Mouse (Mus musculus) liver, embryonic 12.5 days (tissue): ENCODE data around the gene Mbip. TPM values are rescaled to one million over a fixed set of nuclear protein-coding genes. Genes with fewer than 3 reads are reported as not detected.

Source experiments
- ATAC-seq: fragments of 200-750 bp; cut with Nextera tagmentation; 2 replicates; pipeline ENCODE4 v1.8.0; 2017; ENCODE audit warnings: moderate number of reproducible peaks, mild to moderate bottlenecking, moderate library complexity
- H3K27ac ChIP-seq: fragments of 300-500 bp; sonication (generic); 2 replicates; pipeline ENCODE4 v1.5.1; 2016; ENCODE audit warnings: mild to moderate bottlenecking
- H3K27me3 ChIP-seq: fragments of 300-500 bp; sonication (generic); replicated peaks from 2 replicates; pipeline ENCODE4 v1.6.1; 2016; ENCODE audit warnings: mild to moderate bottlenecking, moderate library complexity
- H3K36me3 ChIP-seq: fragments of 300-500 bp; sonication (generic); 2 replicates; pipeline ENCODE4 v1.6.1; 2016; ENCODE audit warnings: mild to moderate bottlenecking, moderate library complexity
- H3K4me1 ChIP-seq: fragments of 300-500 bp; sonication (generic); 2 replicates; pipeline ENCODE4 v1.6.1; 2016
- H3K4me2 ChIP-seq: fragments of 300-500 bp; sonication (generic); 2 replicates; pipeline ENCODE4 v1.6.1; 2016; ENCODE audit warnings: mild to moderate bottlenecking, moderate library complexity
- H3K4me3 ChIP-seq: fragments of 300-500 bp; sonication (generic); 2 replicates; pipeline ENCODE4 v1.5.1; 2016; ENCODE audit warnings: mild to moderate bottlenecking, moderate library complexity
- H3K9ac ChIP-seq: fragments of 300-500 bp; sonication (generic); 2 replicates; pipeline ENCODE4 v1.6.1; 2016; ENCODE audit warnings: mild to moderate bottlenecking, moderate library complexity
- H3K9me3 ChIP-seq: fragments of 300-500 bp; sonication (generic); replicated peaks from 2 replicates; pipeline ENCODE4 v1.6.1; 2016; ENCODE audit warnings: mild to moderate bottlenecking, moderate library complexity
- WGBS: fragments of 180-500 bp; shearing (Covaris S2); methylation state at CpG from one replicate; pipeline ENCODE4 v1.1.7; 2016; ENCODE audit not compliant: insufficient replicate concordance; 5-methylcytosine and 5-hydroxymethylcytosine counted together
- polyA plus RNA-seq: library from polyadenylated mRNA; unstranded; fragments of >200 nt; fragmentation: Nextera tagmentation; extraction: Ambion mirVana; gene quantifications from 2 replicates; pipeline ENCODE4 v1.2.1, GENCODE M21; 2016

Gene Mbip
- polyA plus RNA-seq, 1 experiment from 2014 or later = 15.8 TPM

DNA sequence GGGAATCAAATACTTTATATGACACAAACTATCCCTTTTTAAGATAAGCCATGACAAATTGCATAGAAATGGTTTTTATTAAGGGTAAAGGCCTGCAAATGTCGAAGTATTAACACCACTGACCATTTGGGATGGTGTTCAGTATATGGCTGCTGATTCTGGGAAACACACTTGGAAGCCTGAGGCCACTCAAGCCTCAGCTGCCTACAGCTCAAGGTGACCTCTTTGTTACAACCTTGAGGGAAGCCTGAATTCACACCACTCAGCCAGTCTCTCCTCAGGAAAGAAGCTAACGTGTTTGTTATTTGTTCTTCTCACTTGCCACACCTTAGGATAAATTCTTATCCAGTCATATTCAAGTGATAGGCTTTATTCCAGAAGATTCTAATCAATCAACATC lies 61.5 kb downstream of the Mbip start:
- ATAC-seq = no peak

DNA sequence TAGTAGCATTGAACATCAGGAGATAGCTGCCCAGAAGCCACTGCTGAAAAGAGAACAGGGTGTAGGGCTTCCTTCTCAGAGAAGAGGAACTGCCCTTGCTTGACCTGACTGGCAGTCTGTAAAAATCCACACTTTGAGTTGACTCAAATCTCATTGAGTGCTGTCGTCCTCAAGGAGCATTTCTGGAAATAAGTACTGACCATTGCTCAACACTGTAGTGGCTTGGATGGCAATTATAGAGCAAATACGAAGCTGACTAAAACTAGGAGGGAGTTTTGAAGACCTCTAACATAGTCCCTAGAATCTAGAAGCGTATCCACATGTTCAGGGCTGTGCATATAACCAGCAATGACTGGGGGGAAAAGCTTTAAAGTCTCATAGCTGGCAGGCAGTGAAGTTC lies 64.0 kb downstream of the Mbip start:
- Histone ChIP-seq H3K36me3 (no peaks in the 10 kb centered on the region), H3K9ac (no peak overlapping the region), H3K4me2 (no peak overlapping the region), H3K27ac (no peak overlapping the region), H3K27me3 (no peaks in the 10 kb centered on the region), H3K9me3 (no peaks in the 10 kb centered on the region), H3K4me1 (no peaks in the 10 kb centered on the region), H3K4me3 (no peak overlapping the region)
- ATAC-seq = no peak
- WGBS = 55% methylated on average over 3 of the region's 3 CpGs

More for the DNA sequence above, 61.5 kb downstream of the Mbip start:
- H3K36me3 ChIP-seq = no peaks in the 10 kb centered on the region
- H3K27ac ChIP-seq = no peak overlapping the region
- WGBS = 67% methylated on average over 2 of the region's 2 CpGs
- H3K4me1 ChIP-seq = no peaks in the 10 kb centered on the region
- H3K9me3 ChIP-seq = no peaks in the 10 kb centered on the region
- H3K9ac ChIP-seq = no peak overlapping the region
- no peak overlapping the region for H3K4me2 ChIP-seq
- no peak overlapping the region for H3K4me3 ChIP-seq
- H3K27me3 ChIP-seq = no peaks in the 10 kb centered on the region

Other genes starting within 250 kb of the Mbip start
- not detected in 2 replicates for gene Nkx2-1, start 191.0 kb upstream of the Mbip start, polyA plus RNA-seq